Mouse (Mus musculus) limb, embryonic 11.5 days (tissue): ENCODE measurements around the gene Lyg2. TPM values are rescaled to one million over a fixed set of nuclear protein-coding genes. Genes with fewer than 3 reads are reported as not detected.

ENCODE experiments used
- ATAC-seq: fragments of 200-750 bp; cut with Nextera tagmentation; 2 replicates; pipeline ENCODE4 v1.8.0; 2017; ENCODE audit warnings: low read depth; ENCODE audit not compliant: insufficient number of reproducible peaks, low FRiP score, low TSS enrichment
- DNase-seq: peaks from one replicate; pipeline ENCODE4 v3.0.0-alpha.2; 2015; ENCODE audit warnings: low spot score
- H3K27ac ChIP-seq: fragments of 300-500 bp; sonication (generic); replicated peaks from 2 replicates; pipeline ENCODE4 v1.5.1; 2014; ENCODE audit warnings: low read depth, mild to moderate bottlenecking, low read length
- H3K27me3 ChIP-seq: fragments of 300-500 bp; sonication (generic); 2 replicates; pipeline ENCODE4 v1.6.1; 2014; ENCODE audit warnings: mild to moderate bottlenecking, low read length, mixed read lengths; ENCODE audit not compliant: control insufficient read depth, insufficient read depth
- H3K36me3 ChIP-seq: fragments of 300-500 bp; sonication (generic); 2 replicates; pipeline ENCODE4 v1.6.1; 2014; ENCODE audit warnings: mild to moderate bottlenecking, low read length, moderate library complexity, mixed read lengths; ENCODE audit not compliant: control insufficient read depth, insufficient read depth
- H3K4me1 ChIP-seq: fragments of 300-500 bp; sonication (generic); 2 replicates; pipeline ENCODE4 v1.6.1; 2014; ENCODE audit warnings: low read length, mixed read lengths; ENCODE audit not compliant: control insufficient read depth, insufficient read depth
- H3K4me2 ChIP-seq: fragments of 300-500 bp; sonication (generic); 2 replicates; pipeline ENCODE4 v1.6.1; 2014; ENCODE audit warnings: low read depth, mild to moderate bottlenecking, moderate library complexity; ENCODE audit not compliant: severe bottlenecking
- H3K4me3 ChIP-seq: fragments of 300-500 bp; sonication (generic); 2 replicates; pipeline ENCODE4 v1.5.1; 2014; ENCODE audit warnings: low read depth, low read length
- H3K9ac ChIP-seq: fragments of 300-500 bp; sonication (generic); 2 replicates; pipeline ENCODE4 v1.6.1; 2014; ENCODE audit warnings: mild to moderate bottlenecking, low read length
- H3K9me3 ChIP-seq: fragments of 300-500 bp; sonication (generic); 2 replicates; pipeline ENCODE4 v1.6.1; 2016; ENCODE audit warnings: low read length; ENCODE audit not compliant: control insufficient read depth
- WGBS: fragments of 180-500 bp; shearing (Covaris S2); extraction: QIAGEN DNeasy Blood & Tissue Kit; methylation state at CpG from one replicate; pipeline ENCODE4 v1.1.7; 2014; 5-methylcytosine and 5-hydroxymethylcytosine counted together
- polyA plus RNA-seq: library from polyadenylated mRNA; unstranded; fragments of >200 nt; fragmentation: Nextera tagmentation; extraction: Ambion mirVana; gene quantifications from 2 replicates; pipeline ENCODE4 v1.2.1, GENCODE M21; 2014

The Lyg2 gene
- polyA plus RNA-seq, 1 experiment from 2014 or later = not detected

- Histone ChIP-seq H3K4me1 (no peaks in the 10 kb centered on the region), H3K4me3 (no peak overlapping the region), H3K4me2 (no peak overlapping the region), H3K27me3 (no peaks in the 10 kb centered on the region), H3K36me3 (no peaks in the 10 kb centered on the region), H3K27ac (no peak overlapping the region), H3K9me3 (no peaks in the 10 kb centered on the region), H3K9ac (no peak overlapping the region)
- 21% methylated on average over 3 of the region's 3 CpGs for WGBS
- no peak for DNase-seq
- no peak for ATAC-seq
These were observed 15.5 kb upstream of the Lyg2 start for GRCm38 (mm10) chr1:37931806-37932205.

- Histone ChIP-seq H3K9me3 (no peaks in the 10 kb centered on the region), H3K4me3 (no peak overlapping the region), H3K27me3 (no peaks in the 10 kb centered on the region), H3K27ac (no peak overlapping the region), H3K9ac (no peak overlapping the region), H3K4me2 (no peak overlapping the region), H3K4me1 (no peaks in the 10 kb centered on the region), H3K36me3 (no peaks in the 10 kb centered on the region)
- no peak for ATAC-seq
- 81% methylated on average over 8 of the region's 8 CpGs for WGBS
- DNase-seq = no peak
These were observed 9.7 kb upstream of the Lyg2 start for GRCm38 (mm10) chr1:37925971-37926370.

- Histone ChIP-seq H3K9me3 (no peaks in the 10 kb centered on the region), H3K27me3 (no peaks in the 10 kb centered on the region), H3K9ac (no peak overlapping the region), H3K27ac (no peak overlapping the region), H3K4me3 (no peak overlapping the region), H3K36me3 (no peaks in the 10 kb centered on the region), H3K4me1 (no peaks in the 10 kb centered on the region), H3K4me2 (no peak overlapping the region)
- no peak for ATAC-seq
- no peak for DNase-seq
- WGBS = 46% methylated on average over 8 of the region's 8 CpGs
These were observed 6.2 kb upstream of the Lyg2 start for GRCm38 (mm10) chr1:37922536-37922935.

GRCm38 (mm10) chr1:37918096-37918495, 1.8 kb upstream of the Lyg2 start:
- Histone ChIP-seq H3K9me3 (no peaks in the 10 kb centered on the region), H3K4me2 (no peak overlapping the region), H3K9ac (no peak overlapping the region), H3K27ac (no peak overlapping the region), H3K4me1 (no peaks in the 10 kb centered on the region), H3K27me3 (no peaks in the 10 kb centered on the region), H3K36me3 (no peaks in the 10 kb centered on the region), H3K4me3 (no peak overlapping the region)
- ATAC-seq = no peak
- WGBS = 79% methylated on average over 6 of the region's 6 CpGs
- no peak for DNase-seq

GRCm38 (mm10) chr1:37917666-37918065, 1.4 kb upstream of the Lyg2 start:
- Histone ChIP-seq H3K27me3 (no peaks in the 10 kb centered on the region), H3K36me3 (no peaks in the 10 kb centered on the region), H3K4me1 (no peaks in the 10 kb centered on the region), H3K9ac (no peak overlapping the region), H3K27ac (no peak overlapping the region), H3K4me3 (no peak overlapping the region), H3K9me3 (no peaks in the 10 kb centered on the region), H3K4me2 (no peak overlapping the region)
- WGBS = 58% methylated on average over 13 of the region's 13 CpGs
- DNase-seq (no peak), ATAC-seq (no peak)

GRCm38 (mm10) chr1:37912751-37913150, 3.5 kb downstream of the Lyg2 start:
- no peak overlapping the region for H3K27ac ChIP-seq
- H3K4me1 ChIP-seq = no peaks in the 10 kb centered on the region
- DNase-seq = no peak
- no peaks in the 10 kb centered on the region for H3K36me3 ChIP-seq
- 79% methylated on average over 2 of the region's 2 CpGs for WGBS
- H3K9ac ChIP-seq = no peak overlapping the region
- H3K9me3 ChIP-seq = no peaks in the 10 kb centered on the region
- ATAC-seq = no peak
- H3K4me2 ChIP-seq = no peak overlapping the region
- H3K4me3 ChIP-seq = no peak overlapping the region
- no peaks in the 10 kb centered on the region for H3K27me3 ChIP-seq

GRCm38 (mm10) chr1:37903178-37903577, 13.1 kb downstream of the Lyg2 start:
- H3K9me3 ChIP-seq = no peaks in the 10 kb centered on the region
- H3K27me3 ChIP-seq = no peaks in the 10 kb centered on the region
- no peak overlapping the region for H3K27ac ChIP-seq
- 33% methylated on average over 6 of the region's 6 CpGs for WGBS
- no peaks in the 10 kb centered on the region for H3K4me1 ChIP-seq
- peaks cover 7% of the 10 kb centered on the region for H3K36me3 ChIP-seq
- peak; percentile 25 for DNase-seq
- no peak overlapping the region for H3K4me3 ChIP-seq
- ATAC-seq = no peak
- H3K9ac ChIP-seq = no peak overlapping the region
- no peak overlapping the region for H3K4me2 ChIP-seq

- no peaks in the 10 kb centered on the region for H3K27me3 ChIP-seq
- no peaks in the 10 kb centered on the region for H3K9me3 ChIP-seq
- H3K4me1 ChIP-seq = no peaks in the 10 kb centered on the region
- H3K9ac ChIP-seq = no peak overlapping the region
- 46% methylated on average over 6 of the region's 6 CpGs for WGBS
- DNase-seq = no peak
- H3K4me2 ChIP-seq = no peak overlapping the region
- no peak overlapping the region for H3K4me3 ChIP-seq
- peaks cover 14% of the 10 kb centered on the region for H3K36me3 ChIP-seq
- no peak for ATAC-seq
- no peak overlapping the region for H3K27ac ChIP-seq
These were observed 16.0 kb downstream of the Lyg2 start for GRCm38 (mm10) chr1:37900288-37900687.

GRCm38 (mm10) chr1:37899816-37900215, 16.5 kb downstream of the Lyg2 start:
- Histone ChIP-seq H3K27ac (no peak overlapping the region), H3K36me3 (peaks cover 14% of the 10 kb centered on the region), H3K4me3 (no peak overlapping the region), H3K4me2 (no peak overlapping the region), H3K27me3 (no peaks in the 10 kb centered on the region), H3K9ac (no peak overlapping the region), H3K9me3 (no peaks in the 10 kb centered on the region), H3K4me1 (no peaks in the 10 kb centered on the region)
- DNase-seq (no peak), ATAC-seq (no peak)
- WGBS = 75% methylated on average over 4 of the region's 4 CpGs
